Mouse (Mus musculus) liver, embryonic 14.5 days (tissue): Measurements from ENCODE around the gene Scnn1a. TPM values are rescaled to one million over a fixed set of nuclear protein-coding genes. Genes with fewer than 3 reads are reported as not detected.
"Not testable (repeated sequence)": the region's sequence is repeated elsewhere in the genome, so short reads cannot be mapped to it uniquely, and the experiment has no call there.

Experiments used
- ATAC-seq: fragments of 200-750 bp; cut with Nextera tagmentation; 2 replicates; pipeline ENCODE4 v1.8.0; 2017; ENCODE audit warnings: moderate number of reproducible peaks, mild to moderate bottlenecking, moderate library complexity; ENCODE audit not compliant: insufficient read depth
- DNase-seq, 3 experiments: peaks; one replicate each; pipeline ENCODE4 v3.0.0-alpha.2; 2012 to 2013; ENCODE audit warnings: low read depth in 3 of 3, low spot score in 3 of 3
- H3K27ac ChIP-seq: fragments of 300-500 bp; sonication (generic); 2 replicates; pipeline ENCODE4 v1.5.1; 2014; ENCODE audit warnings: moderate library complexity, mild to moderate bottlenecking, control low read depth, inconsistent platforms
- H3K27me3 ChIP-seq: fragments of 300-500 bp; sonication (generic); 2 replicates; pipeline ENCODE4 v1.6.1; 2014; ENCODE audit warnings: mild to moderate bottlenecking, low read length, moderate library complexity; ENCODE audit not compliant: control insufficient read depth, insufficient read depth
- H3K36me3 ChIP-seq: fragments of 300-500 bp; sonication (generic); replicated peaks from 2 replicates; pipeline ENCODE4 v1.6.1; 2014; ENCODE audit warnings: low read depth; ENCODE audit not compliant: control insufficient read depth, insufficient read depth
- H3K4me1 ChIP-seq, 2 experiments: fragments of 200-500 bp in 1 of 2; fragments of 300-500 bp in 1 of 2; sonication (generic) in 1 of 2; replicated peaks; 2 replicates each; pipeline ENCODE4 v1.6.1; 2012 to 2014; ENCODE audit warnings: antibody characterized with exemption in 1 of 2, inconsistent platforms in 1 of 2, low read length in 1 of 2; ENCODE audit not compliant: control insufficient read depth in 2 of 2, insufficient read depth in 2 of 2
- H3K4me2 ChIP-seq: fragments of 300-500 bp; sonication (generic); 2 replicates; pipeline ENCODE4 v1.6.1; 2014; ENCODE audit warnings: low read depth, mild to moderate bottlenecking, control low read depth, moderate library complexity
- H3K4me3 ChIP-seq, 2 experiments: fragments of 200-500 bp in 1 of 2; fragments of 300-500 bp in 1 of 2; sonication (generic) in 1 of 2; 2 replicates each; pipeline ENCODE4 v1.5.1; 2012 to 2014; ENCODE audit warnings: low read depth in 2 of 2, low read length in 2 of 2, mild to moderate bottlenecking in 2 of 2, control low read depth in 1 of 2, inconsistent platforms in 1 of 2, moderate library complexity in 1 of 2; ENCODE audit not compliant: insufficient read depth in 1 of 2
- H3K9ac ChIP-seq: fragments of 300-500 bp; sonication (generic); replicated peaks from 2 replicates; pipeline ENCODE4 v1.6.1; 2014; ENCODE audit warnings: mild to moderate bottlenecking, control low read depth, moderate library complexity
- H3K9me3 ChIP-seq: fragments of 300-500 bp; sonication (generic); 2 replicates; pipeline ENCODE4 v1.6.1; 2016; ENCODE audit warnings: low read length, mixed read lengths; ENCODE audit not compliant: control insufficient read depth
- CTCF ChIP-seq: IDR thresholded peaks from 2 replicates; pipeline ENCODE4 v1.5.1; 2016; ENCODE audit warnings: antibody characterized with exemption, low read depth, control low read depth
- EP300 ChIP-seq: IDR thresholded peaks from 2 replicates; pipeline ENCODE4 v1.6.1; 2016; ENCODE audit warnings: antibody characterized with exemption, low read depth
- WGBS: fragments of 180-500 bp; shearing (Covaris S2); extraction: QIAGEN DNeasy Blood & Tissue Kit; methylation state at CpG from one replicate; pipeline ENCODE4 v1.1.7; 2014; ENCODE audit not compliant: insufficient replicate concordance; 5-methylcytosine and 5-hydroxymethylcytosine counted together
- polyA plus RNA-seq, 2 experiments: library from polyadenylated mRNA; depleted of rRNA in 1 of 2; stranded (reverse) in 1 of 2; unstranded in 1 of 2; fragments of >200 nt; fragmentation: Nextera tagmentation in 1 of 2; extraction: Ambion mirVana in 1 of 2; gene quantifications; 2 replicates each; pipeline versions ENCODE4 v1.2.1 to v1.2.3; 2012 to 2014

The Scnn1a gene
- polyA plus RNA-seq, 2 experiments, result 0.36 to 0.40 TPM

GRCm38 (mm10) chr6:125279729-125280128 lies 40.7 kb upstream of the Scnn1a start:
- no peak overlapping the region for H3K4me3 ChIP-seq
- H3K27me3 ChIP-seq, result no peaks in the 10 kb centered on the region
- no peak for DNase-seq
- H3K9me3 ChIP-seq, result no peaks in the 10 kb centered on the region
- no peaks in the 10 kb centered on the region for H3K4me1 ChIP-seq
- no peak overlapping the region for H3K27ac ChIP-seq
- H3K36me3 ChIP-seq, result no peaks in the 10 kb centered on the region
- 42% methylated on average over 8 of the region's 8 CpGs for whole genome bisulfite sequencing
- H3K4me2 ChIP-seq, result no peak overlapping the region
- no peak for ATAC-seq
- no peak for TF ChIP-seq EP300
- no peak overlapping the region for H3K9ac ChIP-seq

DNA sequence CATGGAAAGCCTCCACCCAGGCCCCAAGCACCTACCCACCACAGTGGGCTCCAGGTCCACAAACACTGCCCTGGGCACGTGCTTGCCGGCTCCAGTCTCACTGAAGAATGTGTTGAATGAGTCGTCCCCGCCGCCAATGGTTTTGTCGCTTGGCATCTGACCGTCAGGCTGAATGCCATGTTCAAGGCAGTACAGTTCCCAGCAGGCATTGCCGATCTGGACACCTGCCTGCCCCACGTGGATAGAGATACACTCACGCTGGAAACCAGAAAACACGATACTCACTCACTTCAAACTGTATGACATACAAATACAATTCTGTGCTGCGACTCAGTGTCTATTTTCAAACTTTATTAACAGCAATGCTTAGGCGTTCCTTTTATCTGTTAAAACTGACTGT lies 37.7 kb upstream of the Scnn1a start:
- DNase-seq, H3K9ac ChIP-seq, H3K4me3 ChIP-seq, H3K27me3 ChIP-seq, H3K4me2 ChIP-seq, H3K4me1 ChIP-seq, ATAC-seq, H3K36me3 ChIP-seq, H3K9me3 ChIP-seq, H3K27ac ChIP-seq: not testable (repeated sequence)
- WGBS, result 77% methylated on average over 13 of the region's 13 CpGs

DNA sequence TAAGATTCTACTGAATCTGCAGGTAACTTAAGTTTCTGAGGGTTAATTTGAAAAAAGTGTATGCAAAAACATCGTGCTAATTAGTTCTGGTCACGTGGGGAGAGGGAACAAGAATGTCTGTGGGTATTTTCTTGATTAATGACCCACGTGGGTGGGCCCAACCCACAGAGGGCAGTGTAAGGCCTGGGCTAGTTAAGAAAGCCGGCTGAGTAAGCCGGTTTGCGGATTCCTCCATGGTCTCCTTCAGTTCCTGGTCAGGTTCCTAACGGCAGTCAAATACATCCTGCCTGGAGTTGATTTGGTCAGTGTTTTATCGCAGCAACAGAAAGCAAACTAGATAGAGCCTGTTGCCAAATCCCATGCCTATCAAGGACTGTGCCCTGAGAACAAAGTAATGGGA lies 36.2 kb upstream of the Scnn1a start:
- no peak overlapping the region for H3K4me3 ChIP-seq
- no peak overlapping the region for H3K4me2 ChIP-seq
- DNase-seq, result no peak
- H3K9ac ChIP-seq, result no peak overlapping the region
- H3K27me3 ChIP-seq, result no peaks in the 10 kb centered on the region
- 50% methylated on average over 8 of the region's 8 CpGs for WGBS
- no peaks in the 10 kb centered on the region for H3K4me1 ChIP-seq
- no peak overlapping the region for H3K27ac ChIP-seq
- TF ChIP-seq CTCF, result no peak
- no peak for TF ChIP-seq EP300
- H3K36me3 ChIP-seq, result no peaks in the 10 kb centered on the region
- no peaks in the 10 kb centered on the region for H3K9me3 ChIP-seq
- ATAC-seq, result no peak

DNA sequence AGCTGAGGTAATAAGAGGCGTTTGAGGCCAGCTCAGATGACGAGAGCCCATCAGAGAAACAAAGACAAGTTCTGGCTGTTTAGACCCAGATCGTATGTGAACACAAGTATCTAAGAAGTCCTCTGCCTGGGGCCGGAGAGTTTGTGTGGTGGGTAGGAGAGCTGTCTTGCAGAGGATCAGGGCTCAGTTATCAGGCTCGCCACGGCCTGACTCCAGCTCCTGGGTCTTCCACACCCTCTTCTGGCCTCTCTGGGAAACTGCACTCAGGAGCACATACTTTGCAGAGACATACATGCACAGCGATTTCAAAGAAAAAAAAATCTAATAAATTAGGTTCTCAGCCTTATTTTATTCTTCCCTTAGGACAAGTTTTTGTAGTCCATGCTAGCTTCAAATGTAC lies 35.7 kb upstream of the Scnn1a start:
- no peak overlapping the region for H3K9ac ChIP-seq
- H3K4me2 ChIP-seq, result no peak overlapping the region
- DNase-seq, result no peak
- H3K27me3 ChIP-seq, result no peaks in the 10 kb centered on the region
- no peak for ATAC-seq
- 71% methylated on average over 7 of the region's 7 CpGs for WGBS
- no peak overlapping the region for H3K27ac ChIP-seq
- no peaks in the 10 kb centered on the region for H3K36me3 ChIP-seq
- no peaks in the 10 kb centered on the region for H3K9me3 ChIP-seq
- H3K4me3 ChIP-seq, result no peak overlapping the region
- TF ChIP-seq EP300 (no peak), CTCF (no peak)
- no peaks in the 10 kb centered on the region for H3K4me1 ChIP-seq

DNA sequence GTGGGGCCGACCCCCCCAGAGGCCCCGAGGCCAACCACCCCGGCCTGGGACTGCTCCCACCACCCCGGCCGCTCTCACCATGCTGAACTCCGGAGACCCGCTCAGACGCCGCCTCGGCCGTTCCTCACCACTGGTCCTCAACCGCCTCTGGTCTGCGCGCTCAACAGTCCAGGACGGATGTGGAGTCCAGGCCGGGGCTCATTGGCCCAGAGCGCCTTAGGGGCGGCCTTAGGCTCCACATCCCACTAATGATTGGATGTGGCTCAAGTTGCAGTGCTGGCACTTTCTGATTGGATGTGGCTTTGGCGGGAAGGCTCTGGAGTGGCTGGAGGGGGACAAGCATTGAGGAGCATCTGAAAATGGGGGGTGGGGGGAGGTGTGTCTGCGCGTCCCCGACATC lies 34.6 kb upstream of the Scnn1a start, which contains the start of gene Tuba3a:
Gene Tuba3a (minus strand): TSS at position 153 of the 400 bp plus-strand sequence.
- DNase-seq, result no peak
- Histone ChIP-seq H3K36me3 (no peaks in the 10 kb centered on the region), H3K9me3 (no peaks in the 10 kb centered on the region), H3K4me3 (no peak within 1 kb of the TSS), H3K4me1 (no peaks in the 10 kb centered on the region), H3K9ac (no peak within 1 kb of the TSS), H3K27me3 (no peaks in the 10 kb centered on the region), H3K27ac (no peak within 1 kb of the TSS), H3K4me2 (no peak within 1 kb of the TSS)
- 80% methylated on average over 22 of the region's 22 CpGs for WGBS
- no peak for ATAC-seq
- TF ChIP-seq EP300 (no peak), CTCF (no peak)

DNA sequence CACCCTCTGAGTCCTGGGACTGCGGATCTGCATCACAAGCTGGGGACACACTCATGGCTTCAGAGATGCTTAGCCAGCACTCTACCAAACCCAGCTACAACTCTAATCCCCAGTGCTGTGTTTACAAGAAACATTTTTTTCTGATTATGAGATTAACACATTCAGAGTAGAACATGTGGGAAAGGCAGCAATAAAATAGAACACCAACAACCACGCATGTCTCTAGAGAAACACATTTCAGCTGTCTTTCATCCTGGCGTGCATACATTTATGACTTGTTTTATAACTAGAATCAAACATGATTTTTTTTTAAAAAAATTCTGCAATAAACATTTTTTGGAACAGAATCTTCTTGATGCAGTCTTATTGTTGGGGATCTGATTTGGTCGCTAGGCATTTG lies 33.5 kb upstream of the Scnn1a start:
- ATAC-seq, result no peak
- 70% methylated on average over 4 of the region's 4 CpGs for WGBS
- no peaks in the 10 kb centered on the region for H3K27me3 ChIP-seq
- no peaks in the 10 kb centered on the region for H3K36me3 ChIP-seq
- no peaks in the 10 kb centered on the region for H3K4me1 ChIP-seq
- H3K27ac ChIP-seq, result no peak overlapping the region
- no peak overlapping the region for H3K4me3 ChIP-seq
- no peak overlapping the region for H3K9ac ChIP-seq
- no peak for DNase-seq
- no peaks in the 10 kb centered on the region for H3K9me3 ChIP-seq
- no peak overlapping the region for H3K4me2 ChIP-seq
- TF ChIP-seq CTCF, result no peak
- no peak for TF ChIP-seq EP300
